Mouse (Mus musculus): ENCODE data around the gene Slc4a4.

The Slc4a4 gene

DNA sequence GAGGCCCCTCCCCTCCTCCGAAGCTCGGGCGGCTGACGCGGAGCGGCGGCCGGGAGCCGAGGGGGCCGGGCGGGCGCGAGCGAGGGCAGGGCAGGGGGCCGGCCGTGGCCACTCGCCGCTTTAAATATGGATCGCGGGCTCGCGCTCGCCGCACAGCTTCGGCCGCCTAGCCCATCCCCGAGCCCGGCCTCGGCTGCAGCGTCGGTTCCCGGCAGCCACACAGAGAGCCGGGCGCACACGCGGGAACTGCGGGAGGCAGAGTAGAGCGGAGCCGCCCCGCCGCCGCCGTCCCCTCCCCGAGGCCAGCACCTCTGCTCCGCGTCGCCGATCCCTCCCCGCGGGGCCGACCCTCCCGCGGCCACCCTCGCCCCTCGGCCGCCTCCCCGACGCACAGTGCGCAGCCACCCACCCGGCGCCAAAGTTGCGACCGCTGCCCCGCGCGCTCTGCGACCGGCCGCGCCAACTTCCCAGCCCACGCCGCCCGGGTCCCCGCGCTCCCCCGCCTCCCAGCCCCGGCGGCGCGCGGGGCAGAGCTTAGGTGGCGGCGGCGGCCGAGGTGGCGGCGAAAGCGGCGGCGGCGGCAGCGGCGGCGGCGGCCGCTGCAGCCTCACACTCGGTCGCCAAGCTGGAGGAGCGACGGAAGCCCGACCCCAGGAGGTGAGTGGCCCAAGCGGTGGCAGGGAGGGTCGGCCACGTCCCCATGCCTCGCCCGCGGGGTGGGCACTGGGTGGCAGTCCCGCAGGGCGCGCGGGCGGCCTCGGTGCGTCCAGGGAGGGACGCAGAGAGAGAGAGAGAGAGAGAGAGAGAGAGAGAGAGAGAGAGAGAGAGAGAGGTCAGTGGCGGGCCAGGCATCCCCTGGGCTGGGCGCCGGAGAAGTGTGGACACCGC is at the start of gene Slc4a4:
TSS of gene Slc4a4 (plus strand) at position 151 of the 888 bp plus-strand sequence.
- no peak for DNase-seq (ENCODE audit: low read depth in 1 of 2, low spot score in 2 of 2)

GRCm38 (mm10) chr5:88840080-88840798 is 46.4 kb upstream of the Slc4a4 start:
- DNase-seq (ENCODE audit: low read depth in 1 of 2, low spot score in 2 of 2), result no peak

- DNase-seq (ENCODE audit: low read depth in 1 of 2, low spot score in 2 of 2), result no peak
Measured at GRCm38 (mm10) chr5:88857311-88857710, 29.3 kb upstream of the Slc4a4 start.

GRCm38 (mm10) chr5:88857801-88858200 is 28.8 kb upstream of the Slc4a4 start:
- DNase-seq (ENCODE audit: low read depth in 1 of 2, low spot score in 2 of 2), result no peak

DNA sequence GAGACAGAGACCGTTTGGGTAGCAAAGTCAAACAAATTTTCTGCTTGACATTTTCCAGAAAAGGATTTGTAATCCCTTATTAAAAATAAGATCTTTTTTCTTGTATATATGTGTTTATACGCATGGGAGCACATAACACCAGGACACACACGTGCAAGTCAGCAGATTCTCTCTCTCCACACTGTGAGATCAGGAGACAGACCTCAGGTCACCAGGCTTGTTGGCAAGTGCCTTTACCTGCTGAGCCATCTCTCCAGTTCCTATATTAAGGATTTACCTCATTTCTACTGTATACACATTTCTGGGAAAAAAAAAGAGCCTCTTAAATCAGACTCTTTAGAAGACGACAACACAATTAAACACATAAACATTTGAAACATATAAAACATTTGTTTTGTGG is 28.4 kb upstream of the Slc4a4 start:
- DNase-seq (ENCODE audit: low read depth in 1 of 2, low spot score in 2 of 2), result no peak

- DNase-seq (ENCODE audit: low read depth in 1 of 2, low spot score in 2 of 2), result no peak
Measured at GRCm38 (mm10) chr5:88862163-88862562, 24.5 kb upstream of the Slc4a4 start.

DNA sequence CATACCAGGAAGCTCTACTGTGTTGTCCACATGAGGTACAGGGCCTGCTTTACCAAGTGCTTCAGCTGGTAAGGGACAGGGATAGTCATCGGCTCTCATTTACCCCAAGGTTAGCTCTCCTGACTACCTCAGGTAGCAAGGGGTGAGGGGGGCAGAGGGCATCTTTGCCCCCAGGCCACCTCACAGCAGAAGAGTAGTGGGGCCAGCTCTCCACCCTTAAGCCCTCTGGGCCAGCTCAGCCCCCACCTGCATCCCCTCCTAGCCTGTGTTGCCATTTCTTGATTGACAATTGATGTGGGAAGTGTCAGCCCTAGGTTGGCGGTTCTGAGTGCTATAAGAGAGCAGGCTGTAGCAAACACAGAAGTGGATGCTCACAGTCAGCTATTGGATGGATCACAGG is 23.8 kb upstream of the Slc4a4 start:
- DNase-seq (ENCODE audit: low read depth in 1 of 2, low spot score in 2 of 2), result no peak

DNA sequence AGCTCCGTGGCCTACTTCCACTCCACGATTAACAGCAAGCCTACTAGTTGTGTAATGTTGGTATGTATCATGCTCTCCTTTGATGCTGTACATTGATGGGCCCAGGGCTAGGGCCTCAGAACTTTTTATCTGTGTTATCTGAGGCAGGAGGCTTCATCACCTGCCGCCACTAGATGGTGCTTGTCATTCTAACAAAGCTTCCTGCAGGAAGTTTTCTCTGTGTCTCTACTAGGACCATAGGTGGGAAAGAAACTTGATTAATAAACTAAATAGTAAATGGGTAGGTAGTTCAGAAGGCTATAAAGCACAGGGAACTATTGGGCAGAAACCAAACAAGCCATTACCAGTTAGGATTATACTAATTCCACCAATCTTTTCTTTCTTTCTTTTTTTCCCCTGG is 2.5 kb upstream of the Slc4a4 start:
- DNase-seq (ENCODE audit: low read depth in 1 of 2, low spot score in 2 of 2), result no peak

GRCm38 (mm10) chr5:88885503-88885902 is 1.1 kb upstream of the Slc4a4 start:
- no peak for DNase-seq (ENCODE audit: low read depth in 1 of 2, low spot score in 2 of 2)

DNA sequence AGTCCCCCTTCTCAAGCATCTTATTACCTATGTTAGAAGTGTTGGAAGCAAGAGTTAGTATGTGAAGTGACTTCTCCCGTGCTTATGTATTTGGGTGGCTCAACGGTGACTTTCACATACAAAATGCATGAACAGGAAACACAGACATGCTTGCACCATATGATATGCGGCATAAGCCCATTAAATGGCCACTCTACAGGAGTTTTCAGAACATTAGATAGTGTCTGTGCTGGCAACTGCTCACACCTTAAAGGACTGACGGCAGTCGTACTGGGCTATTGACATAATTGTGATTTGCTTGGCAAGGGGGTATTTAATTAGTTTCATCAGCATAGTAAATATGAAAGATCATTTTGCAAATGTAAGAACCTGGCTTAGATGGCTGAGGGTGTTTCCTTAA is 674 bp upstream of the Slc4a4 start:
- DNase-seq (ENCODE audit: low read depth in 1 of 2, low spot score in 2 of 2), result no peak

DNA sequence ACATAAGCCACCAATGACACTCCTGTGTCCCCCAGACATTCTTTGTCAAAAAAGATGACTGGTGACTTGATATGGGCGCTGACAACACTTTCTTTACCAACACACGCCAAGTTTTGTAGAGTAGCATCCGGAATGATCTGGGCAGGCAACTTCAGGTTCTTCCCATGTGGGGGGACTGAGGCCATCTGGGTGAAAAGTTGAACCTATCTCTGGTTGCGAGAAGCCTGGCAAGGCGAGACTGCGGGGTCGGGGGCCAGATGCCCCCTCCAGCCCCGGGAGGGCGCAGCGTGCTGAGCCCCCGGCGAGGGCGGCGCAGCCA is 310 bp upstream of the Slc4a4 start:
- DNase-seq (ENCODE audit: low read depth in 1 of 2, low spot score in 2 of 2), result no peak

DNA sequence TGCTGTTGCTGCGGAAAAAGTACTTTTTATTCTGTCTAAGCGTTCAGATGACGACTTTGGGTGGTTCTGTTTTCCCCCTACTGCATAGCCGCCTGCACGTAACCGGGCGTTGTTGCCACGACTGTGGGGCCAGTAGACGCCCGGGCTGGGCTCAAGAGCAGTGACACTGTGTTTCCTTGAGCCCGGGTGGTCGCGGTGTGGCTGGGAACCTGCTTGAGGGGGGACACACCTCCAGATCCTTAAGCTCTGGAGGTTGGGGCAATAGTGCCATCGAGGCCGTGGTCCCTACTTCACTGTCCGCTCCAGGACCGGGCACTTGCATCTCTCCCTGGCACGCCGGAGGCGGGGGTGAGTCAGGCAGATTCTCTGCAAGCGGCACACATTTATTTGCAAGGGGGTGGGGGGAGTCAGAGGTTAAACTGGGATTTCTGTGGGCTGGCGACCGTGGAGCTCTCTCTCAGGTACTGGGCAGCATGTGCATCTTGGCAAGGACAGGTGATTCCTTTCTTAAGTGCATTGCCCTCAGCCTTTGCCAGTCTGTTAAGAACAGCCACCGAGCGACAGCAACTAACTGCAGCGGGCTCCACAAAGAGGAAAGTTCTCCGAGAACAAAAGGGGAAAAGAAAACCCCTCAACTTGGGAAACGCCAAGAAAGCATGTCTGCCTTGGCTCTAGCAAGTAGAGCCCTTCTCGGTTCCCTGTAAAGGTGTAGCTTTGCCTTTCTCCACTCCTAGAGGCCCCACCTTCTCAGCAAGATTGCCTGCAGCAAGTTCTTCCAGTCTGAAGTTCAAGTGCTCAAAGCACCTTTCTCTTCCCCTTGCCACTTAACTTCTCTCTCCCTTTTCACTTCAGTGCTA is 1.2 kb downstream of the Slc4a4 start:
- DNase-seq (ENCODE audit: low read depth in 1 of 2, low spot score in 2 of 2), result no peak

DNA sequence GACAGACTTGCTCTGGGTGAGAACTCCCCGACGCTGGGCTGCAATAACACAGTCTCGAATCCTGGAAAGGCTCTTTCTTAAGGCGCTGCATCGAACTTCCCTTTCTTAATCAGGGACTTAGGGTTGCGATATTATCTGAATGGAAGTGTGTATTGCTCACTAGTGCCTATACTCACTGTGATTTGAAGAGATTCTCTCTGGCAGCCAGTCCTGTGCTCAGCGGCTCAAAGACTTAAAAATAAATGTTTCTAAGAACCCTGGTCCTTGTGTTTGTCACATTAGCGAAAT is 1.7 kb downstream of the Slc4a4 start:
- DNase-seq (ENCODE audit: low read depth in 1 of 2, low spot score in 2 of 2), result no peak

DNA sequence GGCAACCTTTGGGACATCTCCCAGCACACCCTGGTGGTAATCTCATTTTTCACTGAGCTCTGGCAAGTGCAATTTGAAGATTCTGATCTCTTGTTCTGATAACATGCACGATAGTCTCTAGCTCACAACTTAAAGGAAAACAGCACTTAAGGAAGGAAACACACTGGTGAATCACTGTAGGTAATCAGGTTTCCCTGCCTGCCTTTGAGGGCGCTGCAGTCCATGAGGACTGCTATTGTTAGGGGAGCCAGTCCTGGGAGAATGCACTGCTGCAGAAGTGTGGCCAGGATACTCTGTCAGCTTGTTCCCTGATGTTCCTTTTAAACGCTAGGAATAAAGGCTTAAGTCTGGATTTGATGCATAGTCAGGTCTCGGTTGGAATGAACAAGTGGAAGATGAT is 2.7 kb downstream of the Slc4a4 start:
- no peak for DNase-seq (ENCODE audit: low read depth in 1 of 2, low spot score in 2 of 2)

DNA sequence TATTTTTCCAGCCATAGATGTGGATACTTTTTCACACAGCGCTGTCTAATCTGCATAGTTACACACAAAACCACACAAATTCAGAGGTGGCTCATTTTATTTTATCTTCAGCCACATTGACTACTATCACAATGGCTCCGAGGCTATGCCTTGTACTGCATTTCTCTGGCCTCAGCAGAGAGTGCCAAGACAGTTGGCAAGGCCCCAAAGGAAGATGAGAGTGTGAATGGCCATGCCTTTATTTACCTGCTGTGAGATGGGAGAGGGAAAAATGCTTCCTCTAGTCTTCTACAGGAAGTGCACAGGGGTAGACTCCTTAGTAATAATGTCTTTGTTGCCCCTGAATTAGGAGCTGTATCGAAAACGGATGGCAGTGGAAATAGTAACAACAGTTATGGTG is 3.5 kb downstream of the Slc4a4 start:
- no peak for DNase-seq (ENCODE audit: low read depth in 1 of 2, low spot score in 2 of 2)

DNA sequence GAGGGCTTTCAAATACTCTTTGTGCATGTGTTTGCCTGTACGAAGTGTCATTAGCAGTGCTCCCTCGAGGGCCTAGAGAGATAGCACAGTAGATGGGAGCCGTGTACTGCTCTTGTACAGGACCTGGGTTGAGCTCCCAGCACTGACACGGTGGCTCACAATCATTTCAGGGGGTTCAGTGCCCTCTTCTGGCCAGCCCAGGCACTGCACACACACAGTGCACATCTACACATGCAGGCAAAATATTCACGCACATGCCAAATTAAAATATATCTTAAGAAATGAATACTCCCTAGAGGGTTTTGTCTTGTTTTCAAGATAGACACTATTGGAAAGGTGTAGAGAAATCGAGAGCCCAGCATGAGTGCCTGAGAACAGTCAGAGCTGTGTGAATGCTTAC is 10.0 kb downstream of the Slc4a4 start:
- no peak for DNase-seq (ENCODE audit: low read depth in 1 of 2, low spot score in 2 of 2)

- no peak for DNase-seq (ENCODE audit: low read depth in 1 of 2, low spot score in 2 of 2)
Measured at GRCm38 (mm10) chr5:88903111-88903510, 16.5 kb downstream of the Slc4a4 start.

DNA sequence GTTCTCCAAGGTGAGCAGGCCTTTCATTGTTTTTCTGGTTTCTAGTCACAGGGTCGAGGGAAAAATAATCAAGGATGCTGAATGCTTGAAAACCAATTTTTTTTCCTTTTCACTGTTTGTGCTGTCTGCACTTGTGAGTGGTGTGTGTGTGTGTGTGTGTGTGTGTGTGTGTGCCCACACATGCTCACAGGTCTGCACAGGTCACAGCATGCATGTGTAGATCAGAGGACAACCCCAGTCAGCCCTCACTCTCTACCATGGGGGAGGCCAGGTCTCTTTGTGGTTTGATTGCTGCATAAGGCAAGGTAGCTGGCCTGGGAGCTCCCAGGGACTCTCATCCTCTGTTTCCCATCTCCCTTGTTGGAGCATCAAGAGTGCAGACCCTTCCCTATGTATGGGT is 16.9 kb downstream of the Slc4a4 start:
- no peak for DNase-seq (ENCODE audit: low read depth in 1 of 2, low spot score in 2 of 2)

GRCm38 (mm10) chr5:88904841-88905240 is 18.2 kb downstream of the Slc4a4 start:
- DNase-seq (ENCODE audit: low read depth in 1 of 2, low spot score in 2 of 2), result no peak

DNA sequence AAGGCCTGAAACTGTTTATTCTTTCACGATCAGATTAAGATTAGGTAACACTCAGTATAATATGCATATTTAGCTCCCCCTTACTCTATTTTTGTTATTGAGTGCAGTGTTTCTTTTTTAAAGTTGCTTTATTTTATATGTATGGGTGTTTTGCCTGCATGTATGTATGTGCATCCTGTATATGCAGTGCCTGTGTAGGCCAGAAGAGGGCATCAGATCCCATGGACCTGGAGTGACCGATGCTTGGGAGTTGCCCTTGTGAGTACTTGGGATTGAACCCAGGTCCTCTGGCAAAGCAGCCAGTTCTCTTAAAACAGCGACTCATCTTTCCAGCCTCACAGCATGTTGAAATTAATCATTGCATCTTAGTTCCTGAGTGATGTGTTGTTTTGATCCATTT is 21.0 kb downstream of the Slc4a4 start:
- no peak for DNase-seq (ENCODE audit: low read depth in 1 of 2, low spot score in 2 of 2)

- no peak for DNase-seq (ENCODE audit: low read depth in 1 of 2, low spot score in 2 of 2)
Measured at GRCm38 (mm10) chr5:88912629-88913028, 26.0 kb downstream of the Slc4a4 start.

GRCm38 (mm10) chr5:88915082-88915481 is 28.5 kb downstream of the Slc4a4 start:
- no peak for DNase-seq (ENCODE audit: low read depth in 1 of 2, low spot score in 2 of 2)
